Mouse (Mus musculus) embryonic facial prominence, embryonic 13.5 days (tissue): ENCODE data around the gene Mn1. TPM values are rescaled to one million over a fixed set of nuclear protein-coding genes. Genes with fewer than 3 reads are reported as not detected.

Experiments used
- ATAC-seq: fragments of 200-750 bp; cut with Nextera tagmentation; 2 replicates; pipeline ENCODE4 v1.8.0; 2017; ENCODE audit warnings: low read depth; ENCODE audit not compliant: insufficient number of reproducible peaks, insufficient read depth, low FRiP score, low TSS enrichment
- H3K27ac ChIP-seq: fragments of 300-500 bp; sonication (generic); 2 replicates; pipeline ENCODE4 v1.5.1; 2015; ENCODE audit warnings: moderate library complexity, mild to moderate bottlenecking, inconsistent platforms
- H3K27me3 ChIP-seq: fragments of 300-500 bp; sonication (generic); 2 replicates; pipeline ENCODE4 v1.6.1; 2015; ENCODE audit warnings: mild to moderate bottlenecking, inconsistent platforms
- H3K36me3 ChIP-seq: fragments of 300-500 bp; sonication (generic); 2 replicates; pipeline ENCODE4 v1.6.1; 2015; ENCODE audit warnings: mild to moderate bottlenecking, inconsistent platforms
- H3K4me1 ChIP-seq: fragments of 300-500 bp; sonication (generic); 2 replicates; pipeline ENCODE4 v1.6.1; 2015; ENCODE audit warnings: inconsistent platforms
- H3K4me2 ChIP-seq: fragments of 300-500 bp; sonication (generic); 2 replicates; pipeline ENCODE4 v1.6.1; 2015; ENCODE audit warnings: moderate library complexity, mild to moderate bottlenecking, inconsistent platforms
- H3K4me3 ChIP-seq: fragments of 300-500 bp; sonication (generic); 2 replicates; pipeline ENCODE4 v1.5.1; 2015; ENCODE audit warnings: mild to moderate bottlenecking, inconsistent platforms
- H3K9ac ChIP-seq: fragments of 300-500 bp; sonication (generic); 2 replicates; pipeline ENCODE4 v1.6.1; 2015; ENCODE audit warnings: mild to moderate bottlenecking, inconsistent platforms
- H3K9me3 ChIP-seq: fragments of 300-500 bp; sonication (generic); 2 replicates; pipeline ENCODE4 v1.6.1; 2016; ENCODE audit warnings: inconsistent platforms
- WGBS: fragments of 180-500 bp; shearing (Covaris S2); methylation state at CpG from one replicate; pipeline ENCODE4 v1.1.7; 2015; ENCODE audit warnings: mixed read lengths; 5-methylcytosine and 5-hydroxymethylcytosine counted together
- polyA plus RNA-seq: library from polyadenylated mRNA; unstranded; fragments of >200 nt; fragmentation: Nextera tagmentation; extraction: Ambion mirVana; gene quantifications from 2 replicates; pipeline ENCODE4 v1.2.1, GENCODE M21; 2015

Gene Mn1
- polyA plus RNA-seq, 1 experiment from 2014 or later: 51.3 TPM

DNA sequence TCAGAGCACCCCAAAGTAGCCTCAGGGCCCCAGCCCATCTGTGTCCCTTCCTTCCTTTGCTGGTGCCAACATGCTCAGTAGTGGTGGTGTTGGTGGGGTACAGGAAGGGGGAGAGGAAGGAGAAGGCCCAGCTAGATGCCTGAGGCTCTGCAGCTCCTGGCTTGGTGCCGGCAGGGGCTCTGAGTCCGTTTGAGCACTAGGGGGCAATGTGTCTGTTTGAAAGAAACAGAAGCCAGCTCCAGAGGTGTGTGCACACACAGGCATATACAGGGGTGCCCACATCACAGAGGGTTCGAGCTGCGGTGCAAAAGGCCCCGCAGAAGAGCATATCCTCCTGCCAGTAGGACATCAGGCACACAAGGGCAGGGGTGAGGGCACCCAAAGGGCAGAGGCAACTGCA is 3.0 kb upstream of the Mn1 start:
- WGBS: 1% methylated on average over 5 of the region's 5 CpGs
- peak overlapping the region; percentile 52; the same call in 1 of the 2 replicates for H3K9ac ChIP-seq
- ATAC-seq: peak; percentile 35; the same call in 1 of the 2 replicates
- peaks cover 47% of the 10 kb centered on the region for H3K4me1 ChIP-seq
- H3K4me2 ChIP-seq: peak overlapping the region; percentile 97
- H3K27me3 ChIP-seq: 0 out of 2 replicates have a peak, but pooled peaks cover 7% of the 10 kb centered on the region
- peak overlapping the region; percentile 58 for H3K27ac ChIP-seq
- peak overlapping the region; percentile 21; the same call in 1 of the 2 replicates for H3K4me3 ChIP-seq
- no peaks in the 10 kb centered on the region for H3K9me3 ChIP-seq
- peaks cover 8% of the 10 kb centered on the region for H3K36me3 ChIP-seq

DNA sequence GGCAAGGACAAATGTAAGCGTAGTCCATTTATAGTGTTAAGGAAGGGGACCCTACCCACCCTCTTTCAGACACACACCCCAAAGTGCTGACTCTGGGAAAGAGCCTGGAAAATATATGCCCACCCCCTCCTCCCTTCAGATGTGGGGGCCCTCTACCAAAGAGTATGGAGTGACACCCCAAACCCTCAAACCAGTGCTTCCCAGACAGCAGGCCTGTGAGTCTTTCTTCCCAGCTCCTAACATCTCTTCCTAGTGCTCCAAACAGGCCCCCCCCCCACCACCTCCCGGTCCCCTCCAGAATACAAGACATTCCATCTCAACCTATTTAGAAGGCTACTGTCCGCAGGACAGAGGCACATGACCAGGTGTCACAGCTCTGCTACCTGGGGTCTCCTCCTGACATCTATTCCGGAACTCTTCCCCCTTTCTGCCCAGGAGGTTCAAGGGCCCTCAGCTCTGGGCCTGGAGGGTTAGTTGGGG is 2.4 kb upstream of the Mn1 start:
- Histone ChIP-seq H3K9ac (peak overlapping the region; percentile 52), H3K27me3 (peaks cover 13% of the 10 kb centered on the region; the same call in 1 of the 2 replicates), H3K4me1 (peaks cover 47% of the 10 kb centered on the region), H3K9me3 (no peaks in the 10 kb centered on the region), H3K27ac (peak overlapping the region; percentile 58), H3K4me2 (peak overlapping the region; percentile 97), H3K36me3 (peaks cover 14% of the 10 kb centered on the region), H3K4me3 (peak overlapping the region; percentile 21; the same call in 1 of the 2 replicates)
- 44% methylated on average over 4 of the region's 4 CpGs for WGBS
- no peak for ATAC-seq

DNA sequence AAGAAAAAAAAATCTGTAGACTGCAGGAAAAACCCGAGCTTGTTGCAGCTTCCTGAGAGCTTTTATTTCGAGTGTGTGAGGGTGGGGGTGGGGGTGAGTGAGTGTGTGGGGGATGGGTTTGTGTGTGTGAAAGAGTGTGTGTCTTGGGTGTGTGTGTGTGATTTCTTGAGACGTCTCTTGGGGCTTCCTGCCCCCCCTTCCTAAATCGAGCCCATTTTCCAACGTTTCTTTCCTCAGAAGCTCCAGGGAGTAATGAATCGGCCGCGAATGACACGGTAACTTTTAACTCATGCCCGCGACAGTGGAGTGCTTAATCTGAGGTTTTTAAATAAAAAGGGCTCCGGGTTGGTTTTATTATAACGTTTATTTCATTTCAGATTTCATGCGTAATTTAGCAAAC is 1.6 kb upstream of the Mn1 start:
- Histone ChIP-seq H3K4me2 (peak overlapping the region; percentile 97), H3K4me1 (peaks cover 50% of the 10 kb centered on the region), H3K27ac (peak overlapping the region; percentile 48), H3K9ac (peak overlapping the region; percentile 99), H3K27me3 (peaks cover 14% of the 10 kb centered on the region; the same call in 1 of the 2 replicates), H3K4me3 (peak overlapping the region; percentile 93), H3K36me3 (peaks cover 22% of the 10 kb centered on the region), H3K9me3 (no peaks in the 10 kb centered on the region)
- under 1% methylated on average over 14 of the region's 14 CpGs for WGBS
- ATAC-seq: no peak

DNA sequence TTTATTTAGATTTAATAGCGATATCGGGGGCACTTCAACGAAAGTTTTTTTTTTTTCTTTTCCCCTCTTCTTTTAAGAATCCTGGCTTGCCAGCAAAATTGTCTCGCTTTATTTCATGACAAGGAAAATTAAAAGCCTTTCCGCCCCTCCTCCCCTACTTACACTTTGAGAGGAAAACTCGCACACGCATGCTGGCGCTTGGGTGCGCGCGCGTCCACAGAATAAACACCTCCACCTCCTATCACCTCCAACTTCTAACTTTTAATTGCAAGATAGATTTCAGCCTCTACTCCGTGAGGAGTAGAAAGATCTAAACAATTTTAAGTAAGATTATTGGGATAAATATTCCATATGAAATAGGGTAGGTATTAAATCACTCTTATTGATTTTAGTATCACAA is 1.1 kb upstream of the Mn1 start:
- ATAC-seq: no peak
- Histone ChIP-seq H3K36me3 (peaks cover 26% of the 10 kb centered on the region), H3K9ac (peak overlapping the region; percentile 99), H3K9me3 (no peaks in the 10 kb centered on the region), H3K4me3 (peak overlapping the region; percentile 93), H3K4me2 (peak overlapping the region; percentile 97), H3K4me1 (peaks cover 55% of the 10 kb centered on the region), H3K27ac (peak overlapping the region; percentile 95), H3K27me3 (peaks cover 14% of the 10 kb centered on the region; the same call in 1 of the 2 replicates)
- WGBS: under 1% methylated on average over 13 of the region's 13 CpGs

DNA sequence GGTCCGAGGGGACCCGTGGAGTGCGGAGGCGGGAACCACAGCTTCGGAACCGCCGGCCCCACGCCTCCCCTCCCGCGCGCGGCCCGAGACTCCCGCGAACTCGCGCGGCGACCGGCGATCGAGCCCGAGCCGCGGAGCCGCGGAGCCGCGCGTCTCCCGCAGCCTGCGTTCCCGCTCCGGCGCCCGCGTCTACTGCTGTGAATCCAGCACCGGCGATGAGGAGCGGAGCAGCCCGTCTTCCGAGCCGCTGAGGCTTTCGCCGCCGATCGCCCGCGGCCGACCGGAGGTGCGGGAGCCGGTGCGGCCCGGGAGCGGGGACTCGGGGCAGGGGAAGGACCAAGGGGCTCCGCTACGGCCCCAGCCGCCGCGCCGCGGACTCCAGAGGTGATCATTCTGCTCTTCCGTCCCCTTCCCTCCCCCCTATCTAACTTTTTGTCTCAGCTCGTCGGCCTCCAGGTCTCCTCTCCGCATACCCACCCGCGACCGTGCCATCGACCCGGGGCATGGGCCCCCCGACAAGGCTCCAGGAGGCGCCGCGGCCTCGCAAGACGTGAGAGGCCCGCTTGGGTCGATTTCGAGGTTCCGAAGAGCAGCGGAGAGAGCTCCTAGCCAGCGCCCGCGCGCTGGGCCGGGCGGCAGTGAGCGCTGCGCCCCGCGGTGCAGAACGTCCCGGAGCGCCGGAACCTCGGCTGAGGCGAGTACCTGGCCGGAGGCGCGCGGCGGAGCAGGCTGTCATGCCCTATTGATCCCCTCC is 393 bp downstream of the Mn1 start:
- H3K9me3 ChIP-seq: no peaks in the 10 kb centered on the region
- under 1% methylated on average over 103 of the region's 105 CpGs for WGBS
- peaks cover 69% of the 10 kb centered on the region for H3K4me1 ChIP-seq
- no peak for ATAC-seq
- H3K27ac ChIP-seq: peak overlapping the region; percentile 95
- peak overlapping the region; percentile 97 for H3K4me2 ChIP-seq
- peaks cover 39% of the 10 kb centered on the region for H3K36me3 ChIP-seq
- H3K27me3 ChIP-seq: peaks cover 9% of the 10 kb centered on the region; the same call in 1 of the 2 replicates
- peak overlapping the region; percentile 99 for H3K9ac ChIP-seq
- H3K4me3 ChIP-seq: peak overlapping the region; percentile 93

DNA sequence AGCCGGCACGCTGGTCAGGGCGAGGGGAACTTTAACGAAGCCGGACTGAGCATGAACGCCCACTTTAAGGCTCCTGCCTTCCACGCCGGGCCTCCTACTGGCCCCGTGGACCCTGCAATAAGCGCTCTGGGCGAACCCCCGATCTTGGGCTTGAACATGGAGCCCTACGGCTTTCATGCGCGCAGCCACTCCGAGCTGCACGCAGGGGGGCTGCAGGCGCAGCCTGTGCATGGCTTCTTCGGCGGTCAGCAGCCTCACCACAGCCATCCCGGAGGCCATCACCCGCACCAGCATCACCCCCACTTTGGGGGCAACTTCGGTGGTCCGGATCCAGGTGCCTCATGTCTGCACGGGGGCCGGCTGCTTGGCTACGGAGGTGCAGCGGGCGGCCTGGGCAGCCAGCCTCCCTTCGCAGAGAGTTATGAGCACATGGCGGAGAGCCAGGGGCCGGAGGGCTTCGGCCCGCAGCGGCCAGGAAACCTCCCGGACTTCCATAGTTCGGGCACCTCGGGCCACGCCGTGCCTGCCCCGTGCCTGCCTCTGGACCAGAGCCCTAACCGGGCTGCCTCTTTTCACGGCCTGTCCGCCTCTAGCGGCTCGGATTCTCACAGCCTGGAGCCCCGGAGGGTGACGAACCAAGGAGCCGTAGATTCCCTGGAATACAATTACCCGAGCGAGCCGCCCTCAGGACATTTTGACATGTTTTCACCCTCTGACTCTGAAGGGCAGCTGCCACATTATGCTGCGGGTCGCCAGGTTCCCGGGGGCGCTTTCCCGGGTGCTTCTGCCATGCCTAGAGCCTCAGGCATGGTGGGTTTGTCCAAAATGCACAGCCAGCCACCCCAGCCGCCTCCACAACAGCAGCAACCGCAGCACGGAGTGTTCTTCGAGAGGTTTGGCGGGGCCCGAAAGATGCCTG is 1.3 kb downstream of the Mn1 start:
- whole genome bisulfite sequencing: 1% methylated on average over 63 of the region's 63 CpGs
- peaks cover 74% of the 10 kb centered on the region for H3K4me1 ChIP-seq
- peak overlapping the region; percentile 99 for H3K9ac ChIP-seq
- H3K4me3 ChIP-seq: peak overlapping the region; percentile 93
- no peaks in the 10 kb centered on the region for H3K9me3 ChIP-seq
- peaks cover 39% of the 10 kb centered on the region for H3K36me3 ChIP-seq
- H3K27me3 ChIP-seq: peaks cover 9% of the 10 kb centered on the region; the same call in 1 of the 2 replicates
- ATAC-seq: no peak
- peak overlapping the region; percentile 95 for H3K27ac ChIP-seq
- H3K4me2 ChIP-seq: peak overlapping the region; percentile 97

DNA sequence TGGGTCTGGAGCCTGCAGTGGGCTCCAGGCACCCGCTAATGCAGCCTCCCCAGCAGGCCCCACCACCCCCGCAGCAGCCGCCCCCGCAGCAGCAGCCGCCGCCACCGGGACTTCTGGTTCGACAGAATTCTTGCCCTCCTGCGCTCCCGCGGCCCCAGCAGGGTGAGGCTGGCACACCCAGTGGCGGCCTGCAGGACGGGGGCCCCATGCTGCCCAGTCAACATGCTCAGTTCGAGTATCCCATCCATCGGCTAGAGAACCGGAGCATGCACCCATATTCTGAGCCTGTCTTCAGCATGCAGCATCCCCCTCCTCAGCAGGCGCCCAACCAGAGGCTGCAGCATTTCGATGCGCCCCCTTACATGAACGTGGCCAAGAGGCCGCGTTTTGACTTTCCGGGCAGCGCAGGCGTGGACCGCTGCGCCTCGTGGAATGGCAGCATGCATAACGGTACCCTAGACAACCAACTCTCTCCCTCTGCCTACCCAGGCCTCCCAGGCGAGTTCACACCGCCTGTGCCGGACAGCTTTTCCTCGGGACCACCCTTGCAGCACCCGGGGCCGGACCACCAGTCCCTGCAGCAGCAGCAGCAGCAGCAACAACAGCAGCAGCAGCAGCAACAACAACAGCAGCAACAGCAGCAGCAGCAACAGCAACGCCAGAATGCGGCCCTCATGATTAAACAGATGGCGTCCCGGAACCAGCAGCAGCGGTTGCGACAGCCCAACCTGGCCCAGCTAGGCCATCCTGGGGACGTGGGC is 2.1 kb downstream of the Mn1 start:
- no peak for ATAC-seq
- Histone ChIP-seq H3K27ac (peak overlapping the region; percentile 95), H3K4me1 (peaks cover 74% of the 10 kb centered on the region), H3K27me3 (peaks cover 9% of the 10 kb centered on the region; the same call in 1 of the 2 replicates), H3K4me3 (peak overlapping the region; percentile 93), H3K9me3 (no peaks in the 10 kb centered on the region), H3K36me3 (peaks cover 42% of the 10 kb centered on the region), H3K9ac (peak overlapping the region; percentile 99), H3K4me2 (peak overlapping the region; percentile 97)
- WGBS: 4% methylated on average over 42 of the region's 42 CpGs

DNA sequence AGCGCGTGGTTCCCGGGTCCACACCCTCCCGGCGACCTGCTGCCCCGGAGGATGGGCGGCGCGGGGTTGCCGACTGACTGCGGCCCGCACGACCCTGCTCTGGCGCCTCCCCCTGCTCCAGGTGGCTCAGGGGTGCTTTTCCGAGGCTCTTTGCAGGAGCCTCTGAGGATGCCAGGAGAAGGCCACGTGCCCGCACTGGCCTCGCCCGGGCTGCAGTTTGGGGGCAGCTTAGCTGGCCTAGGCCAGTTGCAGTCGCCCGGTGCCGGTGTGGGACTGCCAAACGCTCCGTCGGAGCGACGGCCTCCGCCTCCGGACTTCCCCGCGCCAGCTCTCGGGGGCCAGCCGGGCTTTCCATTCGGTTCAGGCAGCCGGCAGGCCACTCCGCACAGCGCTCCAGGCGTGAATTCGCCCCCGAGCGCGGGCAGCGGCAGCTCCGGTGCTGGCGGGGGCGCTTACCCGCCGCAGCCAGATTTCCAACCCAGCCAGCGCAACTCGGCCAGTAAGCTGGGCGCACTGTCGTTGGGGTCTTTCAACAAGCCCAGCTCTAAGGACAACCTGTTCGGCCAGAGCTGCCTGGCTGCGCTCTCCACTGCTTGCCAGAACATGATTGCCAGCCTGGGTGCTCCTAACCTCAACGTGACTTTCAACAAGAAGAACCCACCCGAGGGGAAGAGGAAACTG is 3.0 kb downstream of the Mn1 start:
- 2% methylated on average over 56 of the region's 56 CpGs for WGBS
- ATAC-seq: no peak
- H3K4me3 ChIP-seq: peak overlapping the region; percentile 93
- peaks cover 74% of the 10 kb centered on the region for H3K4me1 ChIP-seq
- peak overlapping the region; percentile 97 for H3K4me2 ChIP-seq
- H3K9ac ChIP-seq: peak overlapping the region; percentile 99
- H3K36me3 ChIP-seq: peaks cover 46% of the 10 kb centered on the region
- H3K27ac ChIP-seq: peak overlapping the region; percentile 95
- peaks cover 9% of the 10 kb centered on the region; the same call in 1 of the 2 replicates for H3K27me3 ChIP-seq
- no peaks in the 10 kb centered on the region for H3K9me3 ChIP-seq

DNA sequence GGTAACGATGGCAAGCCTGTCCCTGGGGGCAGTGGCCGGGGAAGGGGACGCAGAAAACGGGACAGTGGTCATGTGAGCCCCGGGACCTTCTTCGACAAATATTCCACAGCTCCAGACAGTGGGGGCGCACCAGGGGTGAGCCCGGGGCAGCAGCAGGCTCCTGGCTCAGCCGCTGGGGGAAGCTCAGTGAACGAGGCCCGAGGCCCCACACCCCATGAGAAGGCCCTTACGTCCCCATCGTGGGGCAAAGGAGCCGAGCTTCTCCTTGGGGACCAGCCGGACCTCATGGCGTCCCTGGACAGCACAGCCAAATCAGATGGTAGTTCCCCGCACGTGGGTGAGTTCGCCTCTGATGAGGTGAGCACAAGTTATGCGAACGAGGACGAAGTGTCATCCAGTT is 3.7 kb downstream of the Mn1 start:
- H3K4me2 ChIP-seq: peak overlapping the region; percentile 97
- peak overlapping the region; percentile 93 for H3K4me3 ChIP-seq
- H3K36me3 ChIP-seq: peaks cover 52% of the 10 kb centered on the region
- H3K9ac ChIP-seq: peak overlapping the region; percentile 99
- no peaks in the 10 kb centered on the region for H3K9me3 ChIP-seq
- 30% methylated on average over 22 of the region's 22 CpGs for WGBS
- H3K27ac ChIP-seq: peak overlapping the region; percentile 95
- peaks cover 9% of the 10 kb centered on the region; the same call in 1 of the 2 replicates for H3K27me3 ChIP-seq
- peaks cover 74% of the 10 kb centered on the region for H3K4me1 ChIP-seq
- ATAC-seq: no peak

DNA sequence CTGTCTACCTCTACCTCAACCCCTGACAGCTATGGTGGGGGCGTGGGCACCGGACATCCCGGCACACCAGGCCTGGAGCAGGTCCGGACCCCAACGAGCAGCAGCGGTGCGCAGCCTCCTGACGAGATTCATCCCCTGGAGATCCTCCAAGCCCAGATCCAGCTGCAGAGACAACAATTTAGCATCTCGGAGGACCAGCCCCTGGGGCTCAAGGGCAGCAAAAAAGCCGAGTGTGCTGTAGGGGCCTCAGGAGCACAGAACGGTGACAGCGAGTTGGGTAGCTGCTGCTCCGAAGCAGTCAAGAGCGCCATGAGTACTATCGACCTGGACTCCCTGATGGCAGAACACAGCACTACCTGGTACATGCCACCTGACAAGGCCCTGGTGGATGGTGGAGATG is 4.3 kb downstream of the Mn1 start:
- Histone ChIP-seq H3K9me3 (no peaks in the 10 kb centered on the region), H3K27me3 (peaks cover 9% of the 10 kb centered on the region; the same call in 1 of the 2 replicates), H3K4me2 (peak overlapping the region; percentile 97), H3K27ac (no peak overlapping the region), H3K9ac (peak overlapping the region; percentile 99), H3K4me1 (peaks cover 79% of the 10 kb centered on the region), H3K36me3 (peaks cover 55% of the 10 kb centered on the region), H3K4me3 (peak overlapping the region; percentile 93)
- WGBS: 44% methylated on average over 15 of the region's 15 CpGs
- ATAC-seq: no peak
